Mouse (Mus musculus) stomach, embryonic 14.5 days (tissue): Measurements from ENCODE around the gene Slc30a3. TPM values are rescaled to one million over a fixed set of nuclear protein-coding genes. Genes with fewer than 3 reads are reported as not detected.

Experiments
- ATAC-seq: fragments of 200-750 bp; cut with Nextera tagmentation; 2 replicates; pipeline ENCODE4 v1.8.0; 2017; ENCODE audit warnings: low read depth, moderate TSS enrichment; ENCODE audit not compliant: insufficient number of reproducible peaks, insufficient read depth, low FRiP score
- H3K27ac ChIP-seq: fragments of 300-500 bp; sonication (generic); 2 replicates; pipeline ENCODE4 v1.5.1; 2014; ENCODE audit warnings: mild to moderate bottlenecking, low read length, moderate library complexity, mixed read lengths
- H3K27me3 ChIP-seq: fragments of 300-500 bp; sonication (generic); 2 replicates; pipeline ENCODE4 v1.6.1; 2014; ENCODE audit warnings: low read length, control low read depth, mixed read lengths; ENCODE audit not compliant: control insufficient read depth, insufficient read depth
- H3K36me3 ChIP-seq: fragments of 300-500 bp; sonication (generic); 2 replicates; pipeline ENCODE4 v1.6.1; 2014; ENCODE audit warnings: mild to moderate bottlenecking, control low read depth, low read length, moderate library complexity, mixed read lengths; ENCODE audit not compliant: control insufficient read depth, insufficient read depth
- H3K4me1 ChIP-seq: fragments of 300-500 bp; sonication (generic); 2 replicates; pipeline ENCODE4 v1.6.1; 2014; ENCODE audit warnings: low read length, control low read depth, mixed read lengths; ENCODE audit not compliant: control insufficient read depth, insufficient read depth
- H3K4me2 ChIP-seq: fragments of 300-500 bp; sonication (generic); replicated peaks from 2 replicates; pipeline ENCODE4 v1.6.1; 2014; ENCODE audit warnings: low read depth, low read length, control low read depth
- H3K4me3 ChIP-seq: fragments of 300-500 bp; sonication (generic); 2 replicates; pipeline ENCODE4 v1.5.1; 2014; ENCODE audit warnings: low read depth, low read length, control low read depth
- H3K9ac ChIP-seq: fragments of 300-500 bp; sonication (generic); replicated peaks from 2 replicates; pipeline ENCODE4 v1.6.1; 2014; ENCODE audit warnings: low read depth, mild to moderate bottlenecking, control low read depth, low read length, moderate library complexity, mixed read lengths
- H3K9me3 ChIP-seq: fragments of 300-500 bp; sonication (generic); 2 replicates; pipeline ENCODE4 v1.6.1; 2016; ENCODE audit warnings: low read depth, low read length, control low read depth; ENCODE audit not compliant: control insufficient read depth
- WGBS: fragments of 180-500 bp; shearing (Covaris S2); extraction: QIAGEN DNeasy Blood & Tissue Kit; methylation state at CpG from one replicate; pipeline ENCODE4 v1.1.7; 2014; 5-methylcytosine and 5-hydroxymethylcytosine counted together
- polyA plus RNA-seq: library from polyadenylated mRNA; unstranded; fragments of >200 nt; fragmentation: Nextera tagmentation; extraction: Ambion mirVana; gene quantifications from 2 replicates; pipeline ENCODE4 v1.2.1, GENCODE M21; 2014

Slc30a3 gene
- polyA plus RNA-seq, 1 experiment from 2014 or later = 0.30 TPM

DNA sequence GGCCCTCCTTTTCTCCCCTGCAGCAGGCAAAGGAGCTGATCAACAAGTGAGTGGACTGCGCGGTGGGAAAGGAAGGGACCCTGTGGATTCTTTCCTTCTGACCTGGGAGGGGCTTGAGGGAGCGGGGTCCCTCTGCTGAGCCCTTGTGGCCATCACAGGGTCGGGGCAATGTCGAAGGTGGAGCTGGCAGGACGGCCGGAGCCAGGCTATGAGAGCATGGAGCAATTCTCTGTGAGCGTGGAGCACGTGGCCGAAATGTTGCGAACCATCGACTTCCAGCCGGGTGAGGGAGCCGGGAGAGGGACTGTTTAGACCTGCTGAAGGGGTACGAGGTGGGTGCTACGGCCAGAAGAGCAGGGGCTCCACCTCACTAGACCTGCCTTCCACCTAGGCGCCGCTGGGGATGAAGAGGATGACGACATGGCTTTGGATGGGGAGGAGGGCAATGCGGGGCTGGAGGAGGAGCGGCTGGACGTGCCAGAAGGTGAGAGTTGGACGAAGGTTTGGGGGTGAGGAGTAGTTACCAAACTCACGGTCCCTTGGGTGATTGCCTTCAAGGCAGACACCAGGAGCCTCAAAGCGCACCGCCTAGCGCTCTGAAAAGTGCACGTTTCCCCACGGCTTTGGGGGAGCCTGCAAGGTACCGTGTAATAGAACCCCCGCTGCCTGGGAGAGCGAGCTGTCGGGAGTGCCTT lies 28.8 kb upstream of the Slc30a3 start:
- ATAC-seq = no peak
- no peaks in the 10 kb centered on the region for H3K9me3 ChIP-seq
- 0 out of 2 replicates have a peak, but pooled peaks cover 9% of the 10 kb centered on the region for H3K4me1 ChIP-seq
- H3K27me3 ChIP-seq = peaks cover 48% of the 10 kb centered on the region
- H3K4me3 ChIP-seq = no peak overlapping the region
- no peak overlapping the region for H3K9ac ChIP-seq
- under 1% methylated on average over 33 of the region's 33 CpGs for WGBS
- H3K27ac ChIP-seq = no peak overlapping the region
- H3K4me2 ChIP-seq = no peak overlapping the region
- H3K36me3 ChIP-seq = no peaks in the 10 kb centered on the region

DNA sequence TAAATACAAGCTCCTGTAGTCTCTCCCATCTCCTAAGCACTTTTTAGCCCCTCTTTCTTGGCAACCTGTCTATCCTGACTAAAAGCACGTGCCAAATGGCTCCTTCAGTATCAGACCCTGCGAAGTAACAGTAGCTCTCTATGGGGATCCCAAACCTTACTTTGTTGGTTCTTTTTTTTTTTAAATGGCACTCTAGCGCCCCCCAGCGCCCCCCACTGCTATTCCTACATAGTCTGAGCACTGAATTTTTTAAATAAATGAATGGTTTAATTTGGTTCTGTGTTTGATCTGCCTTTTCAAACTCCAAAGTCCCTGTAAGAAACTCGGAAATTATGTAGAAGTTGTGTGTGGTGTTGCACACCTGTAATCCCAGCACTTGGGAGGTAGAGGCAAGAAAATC lies 18.0 kb upstream of the Slc30a3 start:
- no peaks in the 10 kb centered on the region for H3K4me1 ChIP-seq
- H3K4me3 ChIP-seq = no peak overlapping the region
- H3K9me3 ChIP-seq = no peaks in the 10 kb centered on the region
- H3K27me3 ChIP-seq = no peaks in the 10 kb centered on the region
- H3K9ac ChIP-seq = no peak overlapping the region
- WGBS = 32% methylated on average over 5 of the region's 5 CpGs
- no peaks in the 10 kb centered on the region for H3K36me3 ChIP-seq
- no peak overlapping the region for H3K4me2 ChIP-seq
- no peak for ATAC-seq
- no peak overlapping the region for H3K27ac ChIP-seq

DNA sequence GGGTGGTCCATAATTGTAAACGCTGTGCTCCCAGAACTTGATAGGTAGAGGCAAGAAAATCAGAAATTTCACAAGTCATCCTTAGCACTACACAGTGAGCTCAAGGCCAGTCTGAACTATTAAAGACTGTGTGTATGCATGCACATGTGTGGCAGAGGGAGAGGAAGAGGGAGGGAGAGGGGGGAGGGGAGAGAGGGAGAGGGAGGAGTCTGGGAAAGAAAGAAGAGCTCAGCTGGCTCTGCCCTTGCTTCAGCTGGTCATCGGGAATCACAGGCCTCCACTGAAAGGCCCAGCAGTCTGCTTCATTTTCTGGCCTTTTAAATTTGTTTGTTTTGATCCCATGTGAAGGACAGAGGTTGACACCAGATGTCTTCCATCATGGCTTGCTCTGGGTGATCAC lies 15.4 kb upstream of the Slc30a3 start:
- Histone ChIP-seq H3K27me3 (no peaks in the 10 kb centered on the region), H3K4me1 (no peaks in the 10 kb centered on the region), H3K9me3 (no peaks in the 10 kb centered on the region), H3K36me3 (no peaks in the 10 kb centered on the region), H3K9ac (no peak overlapping the region), H3K4me3 (no peak overlapping the region), H3K4me2 (no peak overlapping the region), H3K27ac (no peak overlapping the region)
- 49% methylated on average over 2 of the region's 2 CpGs for WGBS
- ATAC-seq = no peak

DNA sequence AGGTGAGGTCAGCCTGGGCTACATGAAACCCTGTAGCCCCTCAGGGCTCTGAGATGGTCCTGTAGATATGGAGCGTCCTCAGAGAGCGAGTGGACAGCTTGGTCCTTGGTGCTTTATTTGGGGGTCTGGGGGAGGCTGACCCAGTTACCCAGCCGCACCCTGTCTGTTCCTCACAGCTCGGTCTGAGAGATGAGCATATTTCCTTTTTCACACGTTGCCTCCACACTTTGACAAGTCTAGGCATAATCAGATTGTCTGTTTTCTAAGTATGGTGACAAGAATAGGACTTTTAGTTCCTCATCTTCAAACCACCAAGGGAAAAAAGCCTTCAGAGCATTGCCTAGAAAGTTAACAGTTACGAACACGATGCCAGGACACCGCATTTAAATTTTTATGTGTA lies 13.1 kb upstream of the Slc30a3 start:
- H3K4me2 ChIP-seq = no peak overlapping the region

DNA sequence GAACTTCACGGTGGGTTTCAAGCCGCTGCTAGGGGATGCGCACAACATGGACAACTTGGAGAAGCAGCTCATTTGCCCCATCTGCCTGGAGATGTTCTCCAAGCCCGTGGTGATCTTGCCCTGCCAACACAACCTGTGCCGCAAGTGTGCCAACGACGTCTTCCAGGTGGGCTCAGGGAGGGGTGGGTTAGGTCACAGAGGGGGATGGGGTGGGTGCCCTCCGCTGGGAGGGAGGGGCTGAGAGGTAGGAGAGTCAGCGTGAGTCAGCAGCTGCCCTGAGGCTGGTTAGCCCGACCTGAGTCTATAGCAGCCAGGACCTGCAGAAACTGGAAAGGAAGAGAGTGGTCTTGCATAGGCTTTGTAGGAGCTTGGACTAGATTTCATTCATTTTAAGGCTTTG lies 8.9 kb upstream of the Slc30a3 start:
- Histone ChIP-seq H3K27me3 (no peaks in the 10 kb centered on the region), H3K27ac (no peak overlapping the region), H3K4me3 (no peak overlapping the region), H3K4me1 (no peaks in the 10 kb centered on the region), H3K9me3 (no peaks in the 10 kb centered on the region), H3K9ac (no peak overlapping the region), H3K4me2 (no peak overlapping the region), H3K36me3 (no peaks in the 10 kb centered on the region)
- ATAC-seq = no peak
- WGBS = 25% methylated on average over 10 of the region's 10 CpGs

More for the DNA sequence above, 13.1 kb upstream of the Slc30a3 start:
- Histone ChIP-seq H3K27ac (no peak overlapping the region), H3K27me3 (no peaks in the 10 kb centered on the region), H3K9me3 (no peaks in the 10 kb centered on the region), H3K36me3 (no peaks in the 10 kb centered on the region), H3K9ac (no peak overlapping the region), H3K4me3 (no peak overlapping the region), H3K4me1 (no peaks in the 10 kb centered on the region)
- no peak for ATAC-seq
- 84% methylated on average over 8 of the region's 8 CpGs for WGBS

DNA sequence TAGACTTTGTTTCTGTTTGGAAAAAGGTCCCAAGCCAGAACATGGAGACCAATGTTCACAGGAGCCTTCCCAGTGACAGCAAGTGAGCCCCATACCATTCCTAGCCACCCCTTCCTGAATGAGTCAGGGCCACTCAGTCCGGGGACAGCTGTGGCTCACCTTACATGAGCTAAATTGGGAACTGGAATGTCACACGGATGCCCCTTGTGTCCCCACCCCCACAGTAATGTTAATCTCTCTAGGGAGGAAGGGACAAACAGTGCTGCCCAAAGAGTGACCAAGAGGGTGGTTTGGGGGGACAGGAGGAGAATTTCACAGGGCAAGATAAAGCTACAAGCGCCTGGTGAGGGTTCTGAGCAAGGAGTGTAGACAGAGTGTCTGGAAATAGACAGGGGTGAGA lies 8.3 kb upstream of the Slc30a3 start, which contains the start of gene Trim54:
Trim54 (plus strand) TSS at position 359 of the 400 bp plus-strand sequence.
- H3K9ac ChIP-seq = no peak within 1 kb of the TSS
- no peaks in the 10 kb centered on the region for H3K27me3 ChIP-seq
- ATAC-seq = no peak
- WGBS = 30% methylated on average over 3 of the region's 3 CpGs
- H3K27ac ChIP-seq = no peak within 1 kb of the TSS
- H3K4me1 ChIP-seq = no peaks in the 10 kb centered on the region
- H3K4me2 ChIP-seq = no peak within 1 kb of the TSS
- H3K36me3 ChIP-seq = no peaks in the 10 kb centered on the region
- no peaks in the 10 kb centered on the region for H3K9me3 ChIP-seq
- no peak within 1 kb of the TSS for H3K4me3 ChIP-seq

DNA sequence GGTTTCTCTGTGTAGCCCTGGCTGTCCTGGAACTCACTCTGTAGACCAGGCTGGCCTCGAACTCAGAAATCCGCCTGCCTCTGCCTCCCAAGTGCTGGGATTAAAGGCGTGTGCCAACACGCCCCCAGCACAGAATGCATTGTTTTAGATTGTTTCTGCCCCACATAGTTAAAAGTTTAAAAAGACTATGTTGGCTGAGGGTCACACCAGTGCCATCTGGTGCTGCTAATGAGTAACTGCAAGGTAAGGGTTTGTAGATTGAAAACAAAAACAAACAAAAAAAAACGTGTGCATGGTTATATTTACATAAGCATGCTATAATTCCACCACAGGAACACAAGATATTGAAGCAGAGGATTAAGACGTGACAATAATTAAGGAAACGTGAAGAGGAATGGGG lies 2.7 kb upstream of the Slc30a3 start:
- WGBS = 32% methylated on average over 7 of the region's 7 CpGs
- no peak for ATAC-seq
- H3K4me2 ChIP-seq = no peak overlapping the region

DNA sequence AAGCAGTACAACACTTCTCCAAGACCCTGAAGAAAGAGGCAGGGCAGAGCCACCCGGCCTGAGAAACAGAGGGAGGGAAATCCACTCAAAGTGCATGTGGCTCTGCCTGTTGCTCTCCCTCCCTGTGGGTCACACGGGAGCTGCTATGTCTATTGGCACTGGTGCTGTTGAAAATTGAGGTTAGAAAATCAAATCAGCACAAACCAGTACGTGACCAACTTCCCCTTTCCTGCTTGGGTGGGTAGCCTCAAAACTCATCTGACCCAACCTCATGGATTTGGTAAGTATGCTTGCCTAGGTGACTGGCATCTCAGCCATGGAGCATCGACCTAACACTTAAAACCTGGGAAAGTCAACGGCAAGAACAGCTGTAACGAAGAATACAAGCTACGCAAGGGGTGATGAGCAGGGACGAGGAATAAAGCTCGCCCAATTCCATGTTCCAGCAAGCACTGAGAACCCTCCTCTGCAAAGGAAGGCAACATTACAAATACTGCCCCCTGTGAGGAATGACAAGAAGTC lies 2.2 kb downstream of the Slc30a3 start, which contains the start of gene Dnajc5g:
Dnajc5g (plus strand) TSS at position 472 of the 522 bp plus-strand sequence.
- Histone ChIP-seq H3K4me2 (no peak within 1 kb of the TSS), H3K27ac (no peak within 1 kb of the TSS), H3K4me3 (no peak within 1 kb of the TSS), H3K9me3 (no peaks in the 10 kb centered on the region), H3K27me3 (no peaks in the 10 kb centered on the region), H3K9ac (no peak within 1 kb of the TSS), H3K36me3 (no peaks in the 10 kb centered on the region), H3K4me1 (no peaks in the 10 kb centered on the region)
- WGBS = 78% methylated on average over 9 of the region's 9 CpGs
- ATAC-seq = no peak

More for the DNA sequence above, 2.7 kb upstream of the Slc30a3 start:
- Histone ChIP-seq H3K27me3 (no peaks in the 10 kb centered on the region), H3K36me3 (no peaks in the 10 kb centered on the region), H3K4me1 (no peaks in the 10 kb centered on the region), H3K27ac (no peak overlapping the region), H3K4me3 (no peak overlapping the region), H3K9ac (no peak overlapping the region), H3K9me3 (no peaks in the 10 kb centered on the region)
